Mouse (Mus musculus): ENCODE results near the gene Steap3. TPM values are rescaled to one million over a fixed set of nuclear protein-coding genes. Genes with fewer than 3 reads are reported as not detected.

Gene Steap3
- polyA plus RNA-seq, 1 experiment from 2014 or later = 2.4 TPM

DNA sequence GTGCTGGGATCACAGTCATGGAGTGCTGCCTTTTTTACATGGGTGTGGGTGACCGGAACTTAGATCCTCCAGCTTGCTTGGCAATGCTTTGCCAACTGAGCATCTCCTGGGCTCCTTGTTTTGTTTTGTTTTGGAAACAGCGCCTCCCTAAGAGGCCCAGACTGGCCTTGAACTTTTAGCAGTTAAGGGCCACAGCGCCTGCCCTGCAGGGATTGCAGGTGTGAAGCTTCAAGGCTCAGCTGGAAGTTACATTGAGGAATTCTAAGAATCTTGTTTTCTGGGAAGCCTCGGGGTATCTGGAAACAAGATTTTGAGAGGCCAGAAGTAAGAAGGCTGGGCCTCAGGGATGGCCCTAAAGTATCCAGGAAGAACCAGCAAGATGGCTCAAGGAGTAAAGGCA, 6.0 kb downstream of the Steap3 start:
- WGBS = 47% methylated on average over 4 of the region's 4 CpGs
- peaks cover 15% of the 10 kb centered on the region for H3K27me3 ChIP-seq
- H3K36me3 ChIP-seq = no peaks in the 10 kb centered on the region
- H3K27ac ChIP-seq = no peak overlapping the region
- ATAC-seq (ENCODE audit: low FRiP score) = no peak
- H3K4me2 ChIP-seq (replicated peaks) = no peak overlapping the region
- H3K9ac ChIP-seq = no peak overlapping the region
- no peaks in the 10 kb centered on the region for H3K9me3 ChIP-seq (replicated peaks)
- no peak overlapping the region for H3K4me3 ChIP-seq
- H3K4me1 ChIP-seq = peaks cover 12% of the 10 kb centered on the region

DNA sequence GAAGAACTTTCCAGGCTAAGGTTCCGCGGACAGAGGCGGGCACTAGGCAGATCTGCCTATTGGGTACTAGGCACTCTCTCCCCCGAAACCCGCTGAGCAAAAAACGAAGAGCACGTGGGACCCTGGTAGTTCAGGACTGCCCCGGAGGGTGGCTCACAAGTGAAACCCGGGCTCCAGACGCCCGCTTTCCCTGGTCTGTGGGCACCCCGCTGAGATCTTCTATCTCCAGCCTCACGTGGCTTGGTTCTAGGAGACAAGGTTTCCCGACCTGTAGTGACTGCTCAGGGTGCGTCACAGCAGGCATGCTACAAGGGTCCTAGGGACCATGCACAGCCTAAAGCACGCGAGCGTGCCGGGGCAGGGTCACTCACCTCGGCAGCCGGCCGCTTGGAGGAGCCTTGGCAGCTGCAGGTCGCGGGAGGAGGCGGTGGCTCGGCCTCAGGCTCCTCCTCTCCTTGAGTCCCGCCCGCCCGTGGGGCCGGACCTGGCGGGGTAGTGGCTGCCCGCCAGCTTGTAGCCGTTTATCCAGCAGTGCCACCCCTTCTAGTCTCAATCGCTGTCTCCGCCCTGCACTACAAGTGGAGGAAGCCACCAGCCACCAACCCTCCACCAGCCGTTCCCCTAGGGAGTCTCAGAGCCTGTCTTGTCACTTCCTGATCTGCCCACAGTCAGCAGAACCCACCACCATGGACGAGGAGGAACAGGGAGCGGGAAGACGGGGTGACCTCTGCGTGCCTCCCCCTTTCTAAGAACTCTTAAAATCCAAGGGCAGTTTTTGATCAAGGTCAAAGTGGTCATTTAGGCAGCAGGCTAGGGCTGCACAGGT, 7.4 kb downstream of the Steap3 start:
- H3K36me3 ChIP-seq = no peaks in the 10 kb centered on the region
- H3K9me3 ChIP-seq (replicated peaks) = no peaks in the 10 kb centered on the region
- peak overlapping the region; percentile 46 for H3K4me3 ChIP-seq
- peaks cover 12% of the 10 kb centered on the region for H3K4me1 ChIP-seq
- peaks cover 15% of the 10 kb centered on the region for H3K27me3 ChIP-seq
- ATAC-seq (ENCODE audit: low FRiP score) = peak; percentile 85
- peak overlapping the region; percentile 99 for H3K4me2 ChIP-seq (replicated peaks)
- WGBS = 2% methylated on average over 40 of the region's 40 CpGs
- no peak overlapping the region for H3K27ac ChIP-seq
- H3K9ac ChIP-seq = peak overlapping the region; percentile 39

DNA sequence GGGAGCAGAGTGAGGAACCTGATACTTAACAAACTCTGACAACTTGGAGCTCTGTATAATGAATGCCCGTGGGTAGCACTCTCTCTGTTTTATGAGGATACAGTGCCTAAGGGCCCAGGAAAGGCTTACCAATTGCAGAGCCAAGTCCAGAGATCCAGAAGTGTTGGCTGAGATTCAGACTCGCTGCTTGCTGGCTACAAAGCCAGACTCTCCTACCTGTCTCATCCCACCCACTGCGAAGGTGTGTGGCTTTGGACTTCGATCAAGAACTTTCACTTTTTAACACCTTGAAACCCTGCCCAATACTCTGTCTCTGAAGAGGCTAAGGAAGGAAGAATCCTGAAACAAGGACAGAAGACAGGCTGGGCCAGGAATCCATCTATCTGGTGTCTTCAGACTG, 9.3 kb downstream of the Steap3 start:
- no peak for ATAC-seq (ENCODE audit: low FRiP score)
- Histone ChIP-seq H3K4me1 (peaks cover 12% of the 10 kb centered on the region), H3K9me3 (replicated peaks) (no peaks in the 10 kb centered on the region), H3K9ac (no peak overlapping the region), H3K4me3 (no peak overlapping the region), H3K27me3 (peaks cover 15% of the 10 kb centered on the region), H3K4me2 (replicated peaks) (no peak overlapping the region), H3K36me3 (no peaks in the 10 kb centered on the region), H3K27ac (no peak overlapping the region)
- WGBS = 86% methylated on average over 4 of the region's 4 CpGs

DNA sequence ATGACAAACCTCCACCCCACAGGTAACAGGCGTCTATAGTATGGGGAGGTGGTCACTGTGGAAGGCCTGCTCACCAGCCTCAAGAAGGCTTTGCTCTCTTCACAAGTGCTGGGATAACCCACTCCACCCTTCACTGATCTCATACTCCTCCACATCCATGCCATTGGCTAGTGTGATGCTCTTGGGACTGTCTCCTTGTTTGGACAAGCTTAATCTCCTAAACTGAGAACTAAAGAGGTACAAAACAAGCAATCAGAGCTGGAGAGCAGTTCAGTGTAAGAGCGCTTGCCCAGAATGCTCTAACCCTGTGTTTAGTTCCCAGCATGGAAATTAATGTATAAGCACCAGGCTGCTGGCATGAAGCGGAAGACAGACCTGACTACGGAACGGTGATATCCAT, 11.3 kb downstream of the Steap3 start:
- no peaks in the 10 kb centered on the region for H3K36me3 ChIP-seq
- H3K9ac ChIP-seq = no peak overlapping the region
- ATAC-seq (ENCODE audit: low FRiP score) = no peak
- H3K9me3 ChIP-seq (replicated peaks) = no peaks in the 10 kb centered on the region
- H3K4me1 ChIP-seq = peaks cover 12% of the 10 kb centered on the region
- no peak overlapping the region for H3K4me3 ChIP-seq
- H3K27me3 ChIP-seq = peaks cover 15% of the 10 kb centered on the region
- H3K4me2 ChIP-seq (replicated peaks) = no peak overlapping the region
- no peak overlapping the region for H3K27ac ChIP-seq
- WGBS = 90% methylated on average over 5 of the region's 5 CpGs

DNA sequence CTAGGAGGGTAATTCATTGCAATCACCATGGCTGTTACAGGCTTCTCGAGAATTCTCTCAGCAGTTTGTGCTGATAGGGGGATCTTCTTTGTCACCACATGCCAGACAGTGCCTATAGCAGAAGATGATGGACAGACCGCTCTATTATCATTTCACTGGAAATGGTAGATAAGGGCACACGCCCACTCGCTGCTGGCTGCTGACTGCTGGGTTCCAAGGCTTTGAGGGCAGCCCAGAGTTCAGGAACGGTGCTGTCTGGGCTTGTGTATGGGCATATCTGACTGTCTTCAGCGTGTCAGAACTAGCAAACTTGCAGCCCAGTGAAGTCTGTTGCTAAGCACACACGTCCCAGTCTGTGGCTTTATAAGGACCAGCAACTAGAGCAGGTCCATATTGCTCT, 13.3 kb downstream of the Steap3 start:
- no peak for ATAC-seq (ENCODE audit: low FRiP score)

DNA sequence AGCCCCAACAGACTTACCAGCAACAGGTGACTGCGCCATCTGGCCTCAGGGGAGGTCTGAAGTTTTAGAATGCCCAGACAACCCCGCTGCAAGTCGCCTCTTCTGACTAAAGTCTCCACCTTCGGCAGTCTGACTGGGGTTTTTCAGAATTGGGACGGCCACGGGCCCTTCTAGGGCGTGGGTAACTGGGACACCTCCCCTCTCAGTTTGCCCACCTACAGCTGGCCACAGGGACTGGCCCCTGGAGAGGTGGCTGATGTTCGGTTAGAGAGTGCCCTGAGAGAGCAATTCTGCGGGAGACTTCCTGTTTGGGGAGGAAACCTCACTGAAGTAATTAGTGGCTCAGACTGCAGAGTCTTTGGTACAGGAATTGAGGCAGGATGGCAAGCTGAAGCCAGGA, 13.8 kb downstream of the Steap3 start:
- 54% methylated on average over 9 of the region's 9 CpGs for WGBS
- H3K36me3 ChIP-seq = no peaks in the 10 kb centered on the region
- no peak overlapping the region for H3K4me2 ChIP-seq (replicated peaks)
- no peaks in the 10 kb centered on the region for H3K9me3 ChIP-seq (replicated peaks)
- no peaks in the 10 kb centered on the region; the same call in 1 of the 2 replicates for H3K4me1 ChIP-seq
- no peak for ATAC-seq (ENCODE audit: low FRiP score)
- no peak overlapping the region for H3K9ac ChIP-seq
- no peak overlapping the region for H3K4me3 ChIP-seq
- peaks cover 1% of the 10 kb centered on the region for H3K27me3 ChIP-seq
- no peak overlapping the region for H3K27ac ChIP-seq

More for the DNA sequence above, 13.3 kb downstream of the Steap3 start:
- Histone ChIP-seq H3K9ac (no peak overlapping the region), H3K4me2 (replicated peaks) (no peak overlapping the region), H3K36me3 (no peaks in the 10 kb centered on the region), H3K27me3 (peaks cover 6% of the 10 kb centered on the region), H3K4me3 (no peak overlapping the region), H3K27ac (no peak overlapping the region), H3K4me1 (no peaks in the 10 kb centered on the region; the same call in 1 of the 2 replicates), H3K9me3 (replicated peaks) (no peaks in the 10 kb centered on the region)
- WGBS = 83% methylated on average over 7 of the region's 7 CpGs

DNA sequence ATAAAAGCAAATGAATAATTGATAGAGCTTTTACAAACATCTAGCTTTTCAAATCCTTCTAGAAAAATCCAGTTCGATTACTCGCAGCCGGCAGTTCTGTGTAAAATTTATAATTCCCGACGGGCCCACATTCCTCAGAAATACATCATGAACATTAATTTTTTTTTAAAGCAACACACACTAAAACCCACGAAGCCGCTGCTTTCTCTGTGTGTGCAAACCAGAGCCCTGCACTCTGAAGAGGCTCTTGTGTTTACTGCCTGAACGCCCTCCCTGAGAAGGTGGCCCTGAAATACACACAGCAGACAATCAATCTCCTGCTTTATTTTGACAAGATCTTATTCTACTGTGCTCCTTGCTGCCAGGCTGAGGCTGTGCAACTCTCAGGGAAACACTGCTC, 14.3 kb downstream of the Steap3 start:
- H3K4me1 ChIP-seq = no peaks in the 10 kb centered on the region; the same call in 1 of the 2 replicates
- H3K9ac ChIP-seq = no peak overlapping the region
- H3K4me2 ChIP-seq (replicated peaks) = no peak overlapping the region
- WGBS = 79% methylated on average over 8 of the region's 8 CpGs
- ATAC-seq (ENCODE audit: low FRiP score) = no peak
- no peak overlapping the region for H3K4me3 ChIP-seq
- no peaks in the 10 kb centered on the region for H3K9me3 ChIP-seq (replicated peaks)
- H3K27ac ChIP-seq = no peak overlapping the region
- H3K36me3 ChIP-seq = no peaks in the 10 kb centered on the region
- H3K27me3 ChIP-seq = no peaks in the 10 kb centered on the region

DNA sequence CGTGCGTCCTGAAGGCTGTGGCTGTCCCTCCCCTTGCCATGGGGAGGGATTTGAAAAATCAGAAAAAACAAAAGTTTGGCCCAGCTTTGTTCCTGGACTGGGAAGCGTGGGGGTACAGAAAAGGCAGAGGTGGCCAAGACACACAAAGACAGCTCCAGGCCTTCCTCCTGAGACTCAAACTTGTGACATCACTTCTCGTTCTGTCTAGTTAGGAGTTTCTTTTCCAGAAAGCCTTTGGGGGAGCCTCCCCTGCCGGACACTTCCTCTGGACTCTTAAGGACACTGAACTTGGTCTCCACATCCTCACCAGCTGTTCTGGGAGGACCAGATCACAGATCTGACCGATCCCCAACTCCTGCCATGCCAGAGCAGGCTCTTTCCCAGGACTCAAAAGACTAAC, 18.8 kb downstream of the Steap3 start:
- H3K4me3 ChIP-seq = no peak overlapping the region
- 92% methylated on average over 6 of the region's 6 CpGs for WGBS
- no peak for ATAC-seq (ENCODE audit: low FRiP score)

DNA sequence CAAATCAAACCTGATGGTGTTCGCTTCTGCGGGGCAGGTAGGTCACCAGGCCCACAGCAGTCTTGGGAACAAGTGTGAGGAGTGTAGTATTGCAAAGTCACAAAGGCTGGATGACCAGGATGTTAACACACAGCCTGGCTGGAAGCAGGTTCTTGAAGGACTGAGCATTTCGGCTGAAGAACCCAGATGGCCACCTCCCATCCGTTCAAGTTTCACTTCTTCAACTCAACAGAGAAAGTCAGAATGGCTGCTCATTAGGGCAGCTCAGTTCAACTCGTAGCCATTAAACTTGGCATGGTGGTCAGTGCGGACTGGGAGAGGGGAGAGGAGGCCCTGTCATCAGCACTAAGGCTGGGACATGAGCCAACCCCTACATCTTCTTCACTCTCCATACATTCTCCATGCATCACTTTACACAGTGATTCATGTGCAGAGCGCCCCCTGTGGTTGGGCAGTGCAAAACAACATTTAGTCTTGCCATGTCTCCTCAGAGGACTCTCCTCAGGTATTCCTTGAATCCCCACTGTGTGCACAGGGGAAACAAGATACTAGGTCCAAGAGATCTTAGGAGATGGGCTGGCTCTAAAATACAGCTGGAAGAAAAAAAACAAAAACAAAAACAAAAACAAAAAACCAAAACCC, 19.9 kb downstream of the Steap3 start:
- H3K27me3 ChIP-seq = no peaks in the 10 kb centered on the region
- H3K9ac ChIP-seq = no peak overlapping the region
- no peak overlapping the region for H3K27ac ChIP-seq
- no peaks in the 10 kb centered on the region for H3K9me3 ChIP-seq (replicated peaks)
- 89% methylated on average over 7 of the region's 7 CpGs for WGBS
- H3K36me3 ChIP-seq = no peaks in the 10 kb centered on the region
- no peaks in the 10 kb centered on the region for H3K4me1 ChIP-seq
- no peak for ATAC-seq (ENCODE audit: low FRiP score)
- no peak overlapping the region for H3K4me2 ChIP-seq (replicated peaks)
- no peak overlapping the region for H3K4me3 ChIP-seq

More for the DNA sequence above, 18.8 kb downstream of the Steap3 start:
- Histone ChIP-seq H3K4me1 (no peaks in the 10 kb centered on the region; the same call in 1 of the 2 replicates), H3K9ac (no peak overlapping the region), H3K9me3 (replicated peaks) (no peaks in the 10 kb centered on the region), H3K27ac (no peak overlapping the region), H3K27me3 (no peaks in the 10 kb centered on the region), H3K4me2 (replicated peaks) (no peak overlapping the region), H3K36me3 (no peaks in the 10 kb centered on the region)

DNA sequence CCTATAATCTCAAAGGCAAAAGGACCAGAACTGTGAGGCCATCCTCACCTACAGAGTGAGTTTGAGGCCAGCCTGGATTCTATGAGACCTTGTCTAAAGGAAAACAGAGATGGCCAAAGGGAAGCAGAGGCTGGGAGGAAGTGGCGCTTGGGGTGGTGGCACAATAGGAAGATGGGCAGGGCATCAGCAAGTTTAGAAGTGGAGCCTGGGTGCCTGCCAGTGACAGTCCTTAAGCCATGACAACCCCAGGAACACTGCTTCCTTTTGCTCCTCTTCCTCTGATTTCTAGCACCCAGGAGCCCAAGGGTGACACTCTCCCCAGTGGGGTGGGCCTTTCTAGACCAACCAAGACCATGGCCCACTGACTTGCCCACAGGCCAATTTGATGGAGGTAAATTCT, 21.3 kb downstream of the Steap3 start:
- no peak overlapping the region for H3K4me3 ChIP-seq
- 100% methylated on average over 1 of the region's 1 CpGs for WGBS
- ATAC-seq (ENCODE audit: low FRiP score) = no peak

DNA sequence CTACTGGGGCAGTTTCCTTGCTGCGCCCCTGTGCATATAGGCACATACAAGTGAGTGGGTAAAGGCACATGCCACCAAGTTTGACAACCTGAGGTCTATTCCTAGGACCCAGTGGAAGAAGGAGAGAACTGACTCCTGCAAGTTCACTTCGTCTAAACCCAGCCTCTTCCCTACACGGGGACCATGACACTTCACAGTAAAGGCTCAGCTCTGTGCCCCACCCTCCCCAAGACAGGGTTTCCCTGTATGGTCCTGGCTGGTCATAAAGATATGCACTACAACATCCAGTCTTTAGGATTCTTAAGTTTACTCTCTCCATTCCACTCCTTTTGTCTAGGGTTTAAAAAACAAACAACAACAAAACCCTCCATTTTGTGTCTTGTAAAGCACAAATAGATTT, 21.9 kb downstream of the Steap3 start:
- no peak overlapping the region for H3K9ac ChIP-seq
- no peaks in the 10 kb centered on the region for H3K4me1 ChIP-seq
- no peaks in the 10 kb centered on the region for H3K27me3 ChIP-seq
- no peak overlapping the region for H3K27ac ChIP-seq
- 72% methylated on average over 3 of the region's 3 CpGs for WGBS
- H3K4me2 ChIP-seq (replicated peaks) = no peak overlapping the region
- H3K4me3 ChIP-seq = no peak overlapping the region
- ATAC-seq (ENCODE audit: low FRiP score) = no peak
- H3K36me3 ChIP-seq = no peaks in the 10 kb centered on the region
- H3K9me3 ChIP-seq (replicated peaks) = no peaks in the 10 kb centered on the region

More for the DNA sequence above, 21.3 kb downstream of the Steap3 start:
- no peak overlapping the region for H3K9ac ChIP-seq
- H3K27me3 ChIP-seq = no peaks in the 10 kb centered on the region
- H3K4me1 ChIP-seq = no peaks in the 10 kb centered on the region
- H3K9me3 ChIP-seq (replicated peaks) = no peaks in the 10 kb centered on the region
- H3K36me3 ChIP-seq = no peaks in the 10 kb centered on the region
- no peak overlapping the region for H3K4me2 ChIP-seq (replicated peaks)
- no peak overlapping the region for H3K27ac ChIP-seq

DNA sequence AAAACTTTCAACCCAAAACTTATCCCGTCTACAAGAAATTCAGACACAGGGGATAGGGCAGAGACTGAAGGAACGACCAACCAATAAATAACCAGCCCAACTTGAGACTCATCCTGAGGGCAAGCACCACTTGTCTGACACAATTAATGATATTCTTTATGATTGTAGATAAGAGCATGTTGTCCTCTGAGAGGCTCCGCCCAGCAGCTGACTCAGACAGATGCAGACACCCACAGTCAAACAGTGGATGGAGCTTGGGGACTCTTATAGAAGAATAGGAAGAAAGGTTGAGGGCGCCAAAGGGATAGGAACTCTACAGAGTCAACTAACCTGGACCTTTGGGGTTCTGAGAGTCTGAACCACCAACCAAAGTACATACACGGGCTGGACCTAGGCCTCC, 22.7 kb downstream of the Steap3 start:
- Histone ChIP-seq H3K4me3 (no peak overlapping the region), H3K4me1 (no peaks in the 10 kb centered on the region), H3K36me3 (no peaks in the 10 kb centered on the region), H3K27me3 (no peaks in the 10 kb centered on the region), H3K9ac (no peak overlapping the region), H3K9me3 (replicated peaks) (no peaks in the 10 kb centered on the region), H3K4me2 (replicated peaks) (no peak overlapping the region), H3K27ac (no peak overlapping the region)
- WGBS = 90% methylated on average over 5 of the region's 5 CpGs
- ATAC-seq (ENCODE audit: low FRiP score) = no peak

DNA sequence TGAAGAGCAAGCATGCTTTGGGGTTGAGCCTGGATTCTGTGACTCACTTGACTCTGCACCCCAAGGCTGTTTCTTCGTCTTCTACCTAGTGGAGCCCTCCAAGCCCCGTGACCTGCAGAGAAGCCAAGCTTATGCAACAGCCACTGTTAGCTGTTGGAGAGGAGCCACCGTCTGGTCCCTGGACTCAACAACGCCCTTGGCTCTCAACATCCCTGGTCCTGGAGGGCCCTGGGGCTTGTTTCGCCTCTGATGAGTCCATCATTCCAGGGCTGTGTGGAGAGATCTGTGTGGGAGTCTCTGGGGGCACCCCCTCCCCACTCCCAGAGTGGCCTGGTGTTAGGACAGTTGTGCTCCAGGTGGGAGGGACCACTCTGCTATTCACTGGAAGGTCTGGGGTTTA, 24.3 kb downstream of the Steap3 start:
- no peaks in the 10 kb centered on the region for H3K9me3 ChIP-seq (replicated peaks)
- WGBS = 76% methylated on average over 5 of the region's 5 CpGs

More for the DNA sequence above, 24.3 kb downstream of the Steap3 start:
- no peak overlapping the region for H3K9ac ChIP-seq
- no peak overlapping the region for H3K27ac ChIP-seq
- H3K4me3 ChIP-seq = no peak overlapping the region
- H3K27me3 ChIP-seq = no peaks in the 10 kb centered on the region
- ATAC-seq (ENCODE audit: low FRiP score) = no peak
- no peak overlapping the region for H3K4me2 ChIP-seq (replicated peaks)
- H3K4me1 ChIP-seq = no peaks in the 10 kb centered on the region
- H3K36me3 ChIP-seq = no peaks in the 10 kb centered on the region

Data from hindbrain, embryonic 12.5 days (tissue).